Mouse (Mus musculus) gonadal fat pad, adult 2 months (tissue): ENCODE results near the gene Krt87. TPM values are rescaled to one million over a fixed set of nuclear protein-coding genes. Genes with fewer than 3 reads are reported as not detected.

ENCODE experiments used
- DNase-seq: peaks from one replicate; pipeline ENCODE4 v3.0.0-alpha.2; 2012; ENCODE audit warnings: low read depth
- polyA plus RNA-seq: library from polyadenylated mRNA; depleted of rRNA; stranded (reverse); fragments of >200 nt; gene quantifications from 2 replicates; pipeline ENCODE4 v1.2.3, GENCODE M21; 2012; rRNA removed

The Krt87 gene
- 0.22 TPM in 1 of 2 replicates, not detected in the other for polyA plus RNA-seq

DNA sequence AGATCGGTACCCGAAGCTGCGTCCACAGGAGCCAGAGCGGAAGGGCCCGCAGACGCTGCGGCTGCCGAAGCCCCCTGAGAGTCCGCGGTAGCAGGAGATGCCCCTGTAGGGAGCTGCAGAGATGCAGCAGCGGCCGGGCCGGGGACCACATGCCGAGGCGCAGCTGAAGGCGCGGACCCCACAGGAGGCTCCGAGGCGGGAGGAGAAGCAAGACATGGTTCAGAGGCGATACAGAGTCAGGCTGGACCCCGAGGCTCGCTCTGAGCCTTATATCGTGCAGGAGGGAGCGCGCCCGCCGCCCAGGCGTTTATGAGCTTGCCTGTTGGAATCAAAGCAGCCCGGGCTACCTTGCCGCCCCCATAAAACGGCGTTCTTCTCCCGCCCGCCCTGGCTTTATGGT is at the start of gene Krt87:
Gene Krt87, minus strand, starts transcription at position 250 of the 400 bp plus-strand sequence.
- no peak for DNase-seq

DNA sequence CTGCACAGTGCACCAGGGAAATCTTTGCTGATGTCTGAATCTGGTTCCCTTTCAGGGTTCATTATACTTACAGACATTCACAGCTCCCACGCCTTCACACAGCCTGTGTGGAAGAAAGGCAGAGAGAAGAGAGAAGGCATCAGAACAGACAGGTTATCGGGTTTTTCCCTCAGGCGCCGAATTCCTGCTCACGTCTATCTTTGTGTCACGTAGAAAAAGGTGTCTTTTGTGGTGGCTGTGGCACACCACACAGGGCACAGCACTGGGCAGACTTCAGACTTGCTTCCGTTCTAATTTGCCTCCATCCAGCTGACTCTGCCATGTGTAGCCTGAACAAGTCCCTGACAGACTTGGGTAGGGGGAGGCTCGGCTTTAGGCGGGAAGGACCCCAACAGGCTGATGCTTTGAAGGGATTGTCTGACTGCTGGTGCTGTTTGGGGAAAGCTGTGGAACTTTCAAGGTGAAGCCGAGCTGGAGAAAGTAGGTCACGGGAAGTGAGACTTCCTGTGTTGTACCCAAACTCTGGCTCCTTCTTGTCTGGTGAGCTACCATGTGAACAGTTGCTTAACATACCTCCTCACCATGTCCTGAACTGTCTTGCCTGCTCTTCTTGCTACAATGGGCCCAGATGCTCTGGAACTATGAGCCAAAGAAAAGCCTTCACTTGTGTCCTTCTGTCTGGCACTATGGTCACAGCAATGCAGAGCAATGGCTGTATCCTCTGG is 47.5 kb upstream of the Krt87 start:
- no peak for DNase-seq

DNA sequence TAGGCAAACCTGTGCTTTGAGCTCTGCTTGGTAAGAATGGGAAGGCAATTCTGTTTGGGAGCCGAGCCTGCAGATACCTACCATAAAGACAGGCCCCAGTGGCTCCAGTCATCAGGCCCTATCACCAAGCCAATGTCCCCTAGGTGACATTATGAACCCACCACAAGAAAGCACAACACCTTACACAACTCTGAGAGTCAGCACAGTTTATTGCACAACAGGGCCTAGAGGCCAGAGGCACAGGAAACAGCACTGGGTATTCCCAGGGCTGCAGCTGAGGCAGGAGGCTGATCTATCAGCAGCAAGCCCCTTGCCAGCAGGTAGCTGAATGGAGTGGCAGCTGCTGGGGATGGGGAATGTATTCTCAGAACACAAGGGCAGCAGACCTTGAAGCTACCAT is 46.3 kb upstream of the Krt87 start:
- no peak for DNase-seq

DNA sequence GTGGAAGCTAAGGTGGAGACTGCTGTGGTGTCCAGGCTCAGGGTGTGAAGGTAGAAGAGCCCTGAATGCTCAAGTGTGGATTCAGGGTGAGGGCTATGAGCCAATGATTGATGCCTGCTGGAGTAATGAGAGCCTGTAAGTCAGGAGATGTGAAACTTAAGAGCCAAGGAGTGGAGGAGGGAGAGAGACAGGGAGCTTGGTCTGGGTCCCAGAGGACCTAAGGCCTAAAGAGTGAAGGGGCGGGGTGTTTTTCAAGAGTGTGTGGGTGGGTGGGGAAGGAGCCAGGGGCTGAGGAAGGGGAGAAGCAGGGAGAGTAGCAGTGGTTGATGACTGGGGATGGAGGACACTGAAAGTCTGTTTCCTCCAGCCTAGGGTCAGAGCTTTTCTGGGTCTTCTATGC is 45.0 kb upstream of the Krt87 start:
- DNase-seq, result no peak

DNA sequence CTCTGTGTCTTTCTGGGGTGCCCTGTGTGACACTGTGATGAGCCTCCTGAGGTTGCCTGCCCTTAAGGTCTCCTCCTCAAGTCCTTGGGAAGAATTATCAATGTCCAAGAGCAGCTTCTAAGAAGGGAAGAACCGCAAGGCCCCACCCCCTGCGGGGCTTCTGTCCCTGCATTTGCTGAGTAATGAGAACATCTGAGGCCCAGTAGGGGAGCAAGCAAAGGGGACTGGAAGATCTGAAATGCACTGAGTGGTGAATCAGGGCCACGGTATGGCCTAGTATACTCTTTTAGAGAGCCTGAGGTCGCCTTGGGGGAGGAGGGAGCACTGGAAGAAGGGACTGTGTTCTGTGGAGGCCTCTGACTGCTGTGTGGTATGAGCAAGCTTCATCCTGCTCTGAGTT is 43.5 kb upstream of the Krt87 start:
- DNase-seq, result no peak

DNA sequence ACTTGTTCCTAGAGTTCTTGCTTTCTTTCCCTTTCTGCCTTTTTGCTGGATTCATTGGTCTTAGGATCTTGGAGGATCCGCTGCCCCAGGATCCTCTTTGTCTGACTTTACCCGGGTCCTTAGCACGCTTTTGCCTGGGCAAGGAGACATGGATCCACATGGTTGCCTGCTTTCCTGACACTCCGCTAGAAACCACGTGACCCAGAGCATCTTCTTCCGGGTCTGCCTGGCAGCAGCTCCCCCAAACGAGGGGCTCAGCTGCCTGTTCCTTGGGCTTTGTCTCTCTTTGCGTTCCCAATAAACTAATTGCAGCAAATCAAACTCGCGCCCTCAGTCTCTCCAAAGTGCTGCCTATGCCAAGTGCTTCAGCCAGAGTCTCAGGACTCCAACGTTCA is 41.1 kb upstream of the Krt87 start:
- DNase-seq, result no peak

DNA sequence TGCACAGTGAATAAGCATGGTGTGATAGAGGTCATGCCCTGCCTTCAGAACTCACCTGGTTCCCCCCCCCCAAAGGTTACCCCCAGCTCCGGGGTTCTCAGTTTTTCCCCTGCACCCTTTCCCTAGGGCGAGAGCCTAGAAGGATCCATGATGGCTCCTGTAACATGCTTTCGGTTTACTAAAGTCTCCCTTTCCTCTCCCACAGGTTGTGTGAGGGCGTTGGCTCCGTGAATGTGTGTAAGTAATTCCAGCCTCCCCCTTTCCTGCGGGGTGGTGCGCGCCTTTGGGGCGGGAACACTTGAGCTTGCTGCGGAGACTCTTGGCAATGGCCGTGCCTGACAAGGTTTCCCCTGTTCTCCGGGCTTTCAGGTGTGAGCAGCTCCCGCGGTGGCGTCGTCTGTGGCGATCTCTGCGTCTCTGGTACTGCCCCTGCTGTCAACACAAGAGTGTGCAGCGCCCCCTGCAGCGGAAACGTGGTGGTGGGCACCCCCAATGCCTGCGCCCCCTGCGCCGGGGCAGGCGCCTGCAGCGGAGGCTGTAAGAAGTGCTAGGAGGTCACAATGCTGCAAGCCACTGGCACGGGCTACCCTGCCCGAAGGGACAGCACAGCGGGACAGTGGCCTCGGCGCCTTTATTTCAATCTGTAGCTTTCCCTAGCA is 40.5 kb upstream of the Krt87 start:
- no peak for DNase-seq

DNA sequence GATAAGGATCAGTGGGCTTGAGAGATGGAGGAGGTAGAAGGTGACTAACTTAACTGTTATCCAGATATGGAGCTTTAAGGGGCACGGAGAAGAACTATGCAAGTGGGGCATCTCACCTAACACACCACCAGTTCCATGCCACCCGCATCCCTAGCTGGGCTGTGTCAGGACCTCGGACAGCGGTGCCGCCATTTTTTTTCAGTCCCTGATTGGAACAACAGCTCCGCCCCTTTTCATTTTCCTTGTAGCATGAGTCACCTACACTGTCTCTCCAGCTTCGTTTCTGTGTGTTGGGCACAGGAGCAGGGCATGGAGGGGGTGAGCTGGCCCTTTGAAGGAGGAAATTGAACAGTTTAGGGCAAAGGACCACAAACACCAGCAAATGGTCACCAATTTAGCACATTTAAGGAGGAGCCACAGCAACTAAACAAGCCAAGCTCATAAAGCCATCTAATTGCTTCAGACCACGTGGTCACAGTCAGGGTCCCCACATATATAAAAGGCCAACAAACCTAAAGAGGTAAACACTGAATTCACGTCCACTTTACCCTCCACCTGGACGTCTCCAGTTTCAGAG is 34.4 kb upstream of the Krt87 start, which contains the start of gene Krt86:
Gene Krt86, plus strand, starts transcription at position 527 of the 577 bp plus-strand sequence.
- no peak for DNase-seq

DNA sequence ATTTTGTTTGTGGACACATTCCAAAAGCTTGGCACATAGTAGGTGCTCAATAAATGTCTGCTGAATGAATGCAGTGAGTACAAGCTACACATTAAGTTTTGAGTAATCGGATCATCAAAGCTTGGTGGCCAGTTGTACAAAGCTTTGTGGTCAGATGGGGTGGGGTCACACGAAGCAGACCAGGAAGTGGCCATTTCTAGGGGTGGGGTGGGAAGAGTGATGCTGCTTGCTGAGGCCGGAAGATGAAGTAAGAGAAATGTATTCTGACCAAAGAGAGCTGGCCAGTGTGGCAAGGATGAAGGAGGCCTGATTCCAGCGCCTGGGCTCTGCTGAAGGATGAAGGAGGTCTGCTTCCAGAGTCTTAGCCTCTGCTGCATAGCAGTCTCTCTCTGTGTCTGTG is 30.5 kb upstream of the Krt87 start:
- DNase-seq, result no peak

DNA sequence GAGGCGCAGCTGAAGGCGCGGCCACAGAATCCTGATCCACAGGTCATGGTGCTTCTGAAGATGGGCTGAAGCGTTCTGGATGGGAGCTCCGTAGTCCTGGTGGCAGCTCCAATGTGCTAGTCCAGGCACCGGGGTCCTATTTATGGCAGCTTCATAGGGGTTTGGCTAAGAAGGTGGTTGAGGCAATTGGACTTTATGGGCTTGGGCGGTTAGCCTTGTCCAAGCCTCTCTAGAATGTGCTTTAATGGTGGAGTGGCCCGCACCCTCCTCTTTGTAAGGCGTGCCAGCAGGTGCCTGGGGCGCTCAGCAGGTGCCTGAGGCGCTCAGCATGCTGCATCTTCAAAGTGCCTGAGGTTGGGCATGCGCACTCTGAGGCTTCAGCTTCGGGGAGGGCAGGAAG is 25.0 kb upstream of the Krt87 start, which contains the start of gene Krt81:
Gene Krt81, minus strand, starts transcription at position 101 of the 400 bp plus-strand sequence.
- DNase-seq, result no peak

DNA sequence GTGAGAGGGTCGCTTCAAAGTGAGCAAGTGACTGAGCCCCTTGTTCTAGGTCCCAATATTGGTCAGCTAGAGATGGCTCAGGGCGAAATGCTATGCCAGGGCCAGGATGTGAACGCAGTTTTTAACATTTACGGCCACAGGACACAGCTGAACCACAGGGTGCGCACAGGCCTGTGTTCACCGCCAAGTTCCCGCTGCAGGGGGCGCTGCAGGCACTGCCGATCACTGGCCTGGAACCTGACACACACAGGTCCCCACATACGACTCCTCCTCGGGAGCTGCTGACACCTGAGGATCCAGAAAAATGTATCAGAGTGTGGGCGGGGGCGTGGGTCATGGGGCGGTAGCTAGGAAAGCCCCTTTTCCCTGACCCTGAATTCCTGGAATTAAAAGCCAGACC is 20.7 kb upstream of the Krt87 start:
- DNase-seq, result no peak

DNA sequence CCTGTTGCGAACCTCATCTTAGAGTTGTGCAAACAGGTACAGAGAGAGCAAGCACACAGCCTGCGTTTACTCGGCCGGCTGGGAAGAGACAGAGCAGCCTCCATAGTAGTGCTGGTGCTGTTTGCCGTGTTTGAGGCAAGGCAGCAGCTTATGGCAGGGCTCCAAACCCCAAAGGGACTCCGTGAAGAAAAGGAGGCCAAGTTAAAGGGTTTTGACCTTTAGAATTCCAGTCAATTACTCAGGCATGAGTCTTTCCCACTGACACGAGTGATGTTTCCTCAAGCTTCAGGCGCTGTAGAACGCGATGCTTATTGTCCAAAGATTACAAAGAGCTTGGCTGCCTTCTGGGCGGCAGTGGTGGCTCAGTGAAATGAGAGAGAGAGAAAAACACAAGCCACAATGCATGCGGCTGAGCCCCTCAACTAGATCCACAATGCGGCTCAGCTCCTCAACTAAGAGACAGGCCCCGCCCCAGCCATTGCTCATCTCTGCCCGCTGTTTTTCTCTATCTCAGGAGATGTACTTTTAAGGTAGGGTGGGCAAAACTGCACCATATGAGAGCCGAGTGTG is 19.8 kb upstream of the Krt87 start:
- DNase-seq, result no peak

DNA sequence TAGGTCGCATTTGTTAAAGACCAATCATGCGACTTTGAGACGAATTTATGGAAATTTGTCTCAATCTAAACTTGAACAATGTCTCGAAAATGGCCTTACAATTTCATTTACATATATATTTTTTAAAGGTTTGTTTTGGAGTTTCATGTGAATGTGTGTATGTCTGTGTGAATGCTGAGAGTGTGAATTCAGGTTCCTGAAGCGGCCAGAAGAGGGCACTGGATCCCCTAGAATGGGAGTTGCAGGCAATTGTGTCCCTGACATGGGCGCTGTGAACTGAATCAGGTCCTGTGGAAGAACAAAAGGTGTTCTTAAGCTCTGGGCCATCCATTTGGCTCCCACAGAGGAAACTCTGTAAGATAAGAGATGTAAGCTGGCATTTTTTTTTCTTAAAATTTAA is 17.3 kb upstream of the Krt87 start:
- DNase-seq, result no peak

DNA sequence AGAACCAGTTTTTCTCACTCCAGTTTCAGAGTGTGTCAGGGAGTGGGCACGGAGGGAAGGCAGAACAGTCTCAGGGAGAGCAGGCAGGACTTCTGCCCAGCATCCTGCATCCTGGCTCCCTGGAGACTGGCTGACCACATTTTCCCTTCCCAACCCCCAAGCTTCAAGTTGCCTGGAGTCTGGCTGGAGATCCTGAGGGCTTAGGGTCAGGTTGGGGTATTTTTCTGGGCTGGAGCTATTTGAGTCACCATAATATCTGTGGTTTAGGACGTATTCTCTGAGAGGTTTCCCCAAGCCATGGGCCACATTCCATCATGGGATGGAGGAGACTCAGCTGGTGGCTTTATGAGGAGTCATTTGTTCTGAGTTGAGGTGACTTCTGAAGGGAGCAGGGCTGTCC is 16.7 kb upstream of the Krt87 start:
- DNase-seq, result no peak

DNA sequence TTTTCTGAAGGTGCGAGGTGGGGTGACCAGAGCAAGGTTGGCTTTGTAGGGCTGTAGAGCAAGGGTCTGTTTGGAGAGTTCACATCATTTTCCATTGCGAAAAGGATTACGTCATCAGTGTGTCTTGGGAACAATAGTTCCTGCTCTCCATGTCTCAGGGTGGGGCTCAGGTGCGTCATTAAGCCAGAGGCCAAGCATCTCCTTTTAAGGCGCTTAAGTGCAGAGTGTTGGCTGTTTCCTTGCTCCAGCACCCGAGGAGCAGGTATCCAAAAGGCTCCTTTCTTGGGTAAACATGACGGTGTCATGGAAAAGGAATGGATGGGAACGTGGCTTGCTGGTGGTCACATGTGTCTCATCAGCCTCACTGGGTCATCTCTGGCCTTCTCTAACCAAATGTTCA is 16.2 kb upstream of the Krt87 start:
- no peak for DNase-seq

DNA sequence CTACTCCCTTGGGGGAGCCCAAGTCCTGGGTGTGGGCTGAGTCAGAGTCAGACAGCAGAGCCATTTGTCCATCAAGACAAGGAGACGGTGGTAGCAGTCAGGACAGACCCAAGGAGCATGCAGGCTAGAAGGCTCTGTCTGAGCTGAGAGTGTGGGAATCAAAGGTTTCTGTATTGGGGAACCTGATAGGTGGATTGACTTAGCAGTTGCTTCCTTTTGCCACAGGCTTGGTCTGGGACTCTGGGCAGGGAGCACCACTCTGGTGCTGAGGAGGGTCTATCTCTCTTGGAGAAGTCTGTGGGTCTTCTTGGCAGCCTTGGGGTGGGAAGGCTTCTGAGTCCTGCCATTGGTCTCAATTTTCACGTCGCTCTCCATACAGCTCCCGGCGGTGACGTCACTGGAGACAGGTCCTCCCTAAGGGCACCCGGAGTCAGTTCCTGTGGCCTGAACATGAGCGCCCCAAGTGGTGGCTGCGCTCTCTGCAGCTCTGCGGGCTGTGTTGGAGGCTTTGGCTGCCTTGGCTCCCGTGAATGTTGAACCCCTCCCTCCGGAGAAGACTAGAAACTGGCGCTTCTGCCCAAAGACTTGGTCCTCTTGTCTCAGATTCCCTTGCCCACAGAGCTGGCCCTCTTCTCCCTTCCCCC is 14.6 kb upstream of the Krt87 start:
- no peak for DNase-seq

DNA sequence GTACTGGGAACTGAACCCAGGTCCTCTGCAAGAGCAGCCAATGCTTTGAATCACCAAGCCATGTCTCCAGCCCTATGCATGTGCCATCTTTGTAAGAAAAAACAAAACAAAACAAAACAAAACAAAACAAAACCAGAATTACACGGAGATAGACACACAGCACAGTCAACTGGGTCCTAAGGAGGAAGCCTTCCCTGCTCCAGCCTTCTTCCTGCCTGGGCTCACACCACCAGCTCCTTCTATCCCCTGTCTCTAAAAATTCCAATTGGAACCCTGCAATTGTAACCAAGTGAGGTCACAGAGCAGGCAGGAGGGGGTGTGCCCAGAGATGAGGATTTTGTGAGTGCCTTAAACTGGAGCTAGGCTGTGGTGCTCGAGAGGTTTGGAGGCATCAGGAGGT is 8.8 kb upstream of the Krt87 start, which contains the start of gene Krt88:
Gene Krt88, plus strand, starts transcription at position 301 of the 400 bp plus-strand sequence.
- no peak for DNase-seq

DNA sequence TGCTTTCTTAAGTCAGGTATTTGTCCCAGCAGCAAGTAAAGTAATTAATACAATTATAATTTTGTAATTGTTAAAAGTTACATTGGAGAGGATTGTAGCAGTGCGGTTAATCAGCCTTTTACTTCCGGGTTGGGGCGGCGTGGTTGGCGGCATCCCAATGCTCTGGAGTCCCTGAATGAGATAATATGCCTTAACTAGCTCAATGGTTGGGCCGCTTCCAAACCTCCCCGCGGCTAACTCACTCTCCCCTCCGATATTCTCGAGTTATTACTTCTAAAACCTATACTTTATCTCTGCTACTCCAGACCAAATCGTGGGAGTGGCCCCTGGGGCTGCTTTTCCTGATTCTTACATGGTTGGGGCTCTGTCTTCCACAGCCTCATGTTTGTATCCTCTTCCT is 8.0 kb upstream of the Krt87 start:
- no peak for DNase-seq

DNA sequence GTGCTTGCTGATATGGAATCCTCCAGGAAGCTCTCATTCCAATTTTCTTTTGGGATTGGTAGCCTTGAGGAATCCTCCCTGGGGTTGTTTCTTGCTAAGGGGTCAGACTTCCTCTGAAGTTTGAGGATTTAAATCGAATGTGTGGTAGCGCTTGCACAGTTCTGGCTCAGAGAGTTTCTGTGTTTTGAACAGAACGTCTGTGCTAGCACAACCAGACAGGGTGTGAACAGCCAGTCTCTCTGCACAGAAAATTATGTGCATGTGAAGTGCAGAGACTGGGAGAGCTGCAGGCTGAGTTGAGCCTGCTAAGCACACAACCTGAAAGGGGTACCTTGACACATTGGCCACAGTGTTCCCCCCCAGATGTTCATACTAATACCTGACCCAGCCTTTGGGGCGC is 2.2 kb upstream of the Krt87 start:
- no peak for DNase-seq

DNA sequence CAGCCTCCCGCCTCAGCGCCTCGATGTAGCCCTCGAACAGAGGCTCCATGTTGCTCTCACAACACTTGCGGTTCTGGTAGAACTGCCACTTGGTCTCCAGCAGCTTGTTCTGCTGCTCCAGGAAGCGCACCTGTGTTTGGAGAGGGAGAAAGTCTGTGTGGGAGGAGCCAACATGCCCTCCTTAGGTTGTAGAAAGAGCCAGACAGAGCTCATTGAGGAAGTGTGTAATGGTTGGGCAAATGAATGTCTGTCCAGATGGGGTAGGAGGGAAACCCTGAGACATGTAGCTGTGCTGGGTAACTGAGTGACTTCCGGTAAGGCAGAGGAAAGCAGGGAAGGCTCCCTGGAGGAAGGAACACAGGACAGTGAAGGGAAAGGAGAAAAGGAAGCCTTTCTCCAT is 2.0 kb downstream of the Krt87 start:
- no peak for DNase-seq

DNA sequence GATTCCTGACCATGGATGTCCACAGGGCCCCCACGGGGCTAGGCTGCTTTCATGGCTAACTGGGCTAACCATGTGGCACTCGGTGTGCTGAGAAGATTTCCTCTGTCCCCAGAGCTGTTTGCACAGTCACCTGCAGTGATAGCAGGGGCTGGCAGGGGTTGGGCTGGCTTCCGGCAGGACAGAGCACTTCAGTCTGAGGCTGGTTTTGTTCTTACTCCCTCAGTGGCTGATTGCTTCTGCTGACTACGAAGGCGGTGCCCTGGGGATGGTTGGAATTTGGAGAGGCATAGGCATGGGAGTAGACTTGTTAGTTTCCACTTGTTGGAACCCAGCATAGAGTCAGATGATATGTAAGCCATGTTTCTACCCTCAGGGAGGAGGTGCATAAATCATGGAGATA is 13.7 kb downstream of the Krt87 start:
- DNase-seq, result no peak

DNA sequence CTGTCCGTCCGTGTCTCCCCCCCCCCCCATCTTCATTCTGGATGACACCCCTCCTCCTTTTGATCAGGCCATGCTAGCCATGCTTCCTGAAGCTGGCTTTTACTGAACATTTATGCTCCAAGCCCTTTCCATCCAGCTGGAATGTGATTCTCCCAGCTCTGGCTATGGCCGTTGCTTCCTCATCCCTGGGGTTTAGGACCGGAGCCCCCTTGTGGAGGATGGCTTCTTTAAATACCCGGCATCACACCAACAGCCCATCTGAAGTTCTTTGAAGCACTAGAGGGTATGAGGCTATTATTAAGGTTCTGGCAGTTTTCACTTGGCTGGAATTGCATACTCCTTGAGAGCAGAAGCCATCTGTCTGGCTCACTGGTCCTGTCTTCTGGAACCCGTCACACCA is 17.7 kb downstream of the Krt87 start:
- no peak for DNase-seq
